Mouse (Mus musculus): Measurements from ENCODE around the gene Pomt1.

Pomt1 gene

GRCm38 (mm10) chr2:32222057-32222456 is 14.3 kb upstream of the Pomt1 start:
- no peak for DNase-seq

GRCm38 (mm10) chr2:32235433-32235832 is 957 bp upstream of the Pomt1 start:
- DNase-seq = no peak

GRCm38 (mm10) chr2:32236760-32237487 is 534 bp downstream of the Pomt1 start:
- peak; percentile 51 for DNase-seq

- no peak for DNase-seq
These were observed 1.2 kb downstream of the Pomt1 start for GRCm38 (mm10) chr2:32237571-32237970.

- no peak for DNase-seq
These were observed 2.5 kb downstream of the Pomt1 start for GRCm38 (mm10) chr2:32238708-32239435.

GRCm38 (mm10) chr2:32240591-32240990 is 4.2 kb downstream of the Pomt1 start:
- no peak for DNase-seq

GRCm38 (mm10) chr2:32242986-32243385 is 6.6 kb downstream of the Pomt1 start:
- no peak for DNase-seq

- DNase-seq = no peak
These were observed 10.4 kb downstream of the Pomt1 start for GRCm38 (mm10) chr2:32246741-32247140.

- DNase-seq = peak; percentile 52
These were observed 12.3 kb downstream of the Pomt1 start for GRCm38 (mm10) chr2:32248377-32249361.

GRCm38 (mm10) chr2:32251791-32252527 is 15.6 kb downstream of the Pomt1 start:
- DNase-seq = peak; percentile 35

GRCm38 (mm10) chr2:32252658-32253057 is 16.3 kb downstream of the Pomt1 start:
- DNase-seq = no peak

GRCm38 (mm10) chr2:32253352-32253751 is 17.0 kb downstream of the Pomt1 start:
- peak; percentile 32 for DNase-seq

GRCm38 (mm10) chr2:32254563-32254962 is 18.2 kb downstream of the Pomt1 start:
- no peak for DNase-seq

GRCm38 (mm10) chr2:32256273-32256672 is 19.9 kb downstream of the Pomt1 start:
- DNase-seq = no peak

- no peak for DNase-seq
These were observed 22.6 kb downstream of the Pomt1 start for GRCm38 (mm10) chr2:32258887-32259533.

- peak; percentile 88 for DNase-seq
These were observed 23.4 kb downstream of the Pomt1 start, which contains the start of gene Uck1 for GRCm38 (mm10) chr2:32259657-32260417. Uck1 (minus strand) TSS chr2:32260159.

- peak; percentile 65 for DNase-seq
These were observed 24.2 kb downstream of the Pomt1 start for GRCm38 (mm10) chr2:32260635-32261034.

- no peak for DNase-seq
These were observed 39.4 kb downstream of the Pomt1 start for GRCm38 (mm10) chr2:32275823-32276222.

- DNase-seq = no peak
These were observed 45.9 kb downstream of the Pomt1 start for GRCm38 (mm10) chr2:32282289-32282688.

- DNase-seq = peak; percentile 73
These were observed 46.3 kb downstream of the Pomt1 start for GRCm38 (mm10) chr2:32282727-32283126.

- no peak for DNase-seq
These were observed 47.6 kb downstream of the Pomt1 start for GRCm38 (mm10) chr2:32283986-32284385.
